Mouse (Mus musculus) limb, embryonic 11.5 days (tissue): Measurements from ENCODE around the gene Golm1. TPM values are rescaled to one million over a fixed set of nuclear protein-coding genes. Genes with fewer than 3 reads are reported as not detected.

Source experiments
- ATAC-seq: fragments of 200-750 bp; cut with Nextera tagmentation; 2 replicates; pipeline ENCODE4 v1.8.0; 2017; ENCODE audit warnings: low read depth; ENCODE audit not compliant: insufficient number of reproducible peaks, low FRiP score, low TSS enrichment
- DNase-seq: peaks from one replicate; pipeline ENCODE4 v3.0.0-alpha.2; 2015; ENCODE audit warnings: low spot score
- H3K27ac ChIP-seq: fragments of 300-500 bp; sonication (generic); replicated peaks from 2 replicates; pipeline ENCODE4 v1.5.1; 2014; ENCODE audit warnings: low read depth, mild to moderate bottlenecking, low read length
- H3K27me3 ChIP-seq: fragments of 300-500 bp; sonication (generic); 2 replicates; pipeline ENCODE4 v1.6.1; 2014; ENCODE audit warnings: mild to moderate bottlenecking, low read length, mixed read lengths; ENCODE audit not compliant: control insufficient read depth, insufficient read depth
- H3K36me3 ChIP-seq: fragments of 300-500 bp; sonication (generic); 2 replicates; pipeline ENCODE4 v1.6.1; 2014; ENCODE audit warnings: mild to moderate bottlenecking, low read length, moderate library complexity, mixed read lengths; ENCODE audit not compliant: control insufficient read depth, insufficient read depth
- H3K4me1 ChIP-seq: fragments of 300-500 bp; sonication (generic); 2 replicates; pipeline ENCODE4 v1.6.1; 2014; ENCODE audit warnings: low read length, mixed read lengths; ENCODE audit not compliant: control insufficient read depth, insufficient read depth
- H3K4me2 ChIP-seq: fragments of 300-500 bp; sonication (generic); 2 replicates; pipeline ENCODE4 v1.6.1; 2014; ENCODE audit warnings: low read depth, mild to moderate bottlenecking, moderate library complexity; ENCODE audit not compliant: severe bottlenecking
- H3K4me3 ChIP-seq: fragments of 300-500 bp; sonication (generic); 2 replicates; pipeline ENCODE4 v1.5.1; 2014; ENCODE audit warnings: low read depth, low read length
- H3K9ac ChIP-seq: fragments of 300-500 bp; sonication (generic); 2 replicates; pipeline ENCODE4 v1.6.1; 2014; ENCODE audit warnings: mild to moderate bottlenecking, low read length
- H3K9me3 ChIP-seq: fragments of 300-500 bp; sonication (generic); 2 replicates; pipeline ENCODE4 v1.6.1; 2016; ENCODE audit warnings: low read length; ENCODE audit not compliant: control insufficient read depth
- WGBS: fragments of 180-500 bp; shearing (Covaris S2); extraction: QIAGEN DNeasy Blood & Tissue Kit; methylation state at CpG from one replicate; pipeline ENCODE4 v1.1.7; 2014; 5-methylcytosine and 5-hydroxymethylcytosine counted together
- polyA plus RNA-seq: library from polyadenylated mRNA; unstranded; fragments of >200 nt; fragmentation: Nextera tagmentation; extraction: Ambion mirVana; gene quantifications from 2 replicates; pipeline ENCODE4 v1.2.1, GENCODE M21; 2014

The Golm1 gene
- polyA plus RNA-seq, 1 experiment from 2014 or later, result 67.2 TPM

DNA sequence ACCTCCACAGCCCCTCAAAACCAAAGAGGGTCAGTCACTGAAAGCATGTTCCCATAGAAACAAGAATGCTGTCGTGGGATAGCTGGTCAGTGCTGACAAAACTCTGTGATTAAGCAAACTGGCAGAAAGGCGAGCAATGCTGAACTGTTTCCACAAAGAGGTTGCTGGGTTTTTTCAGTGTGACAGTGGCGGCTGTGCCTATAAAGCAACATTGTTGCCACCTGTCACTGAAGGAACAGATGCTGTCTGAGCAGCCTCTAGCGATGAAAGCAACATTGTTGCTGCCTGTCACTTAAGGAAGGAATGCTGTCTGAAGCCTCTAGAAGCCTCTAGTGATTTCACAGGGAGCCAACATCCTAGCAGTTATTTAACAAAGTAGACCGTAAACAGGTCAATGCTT is 23.0 kb downstream of the Golm1 start:
- Histone ChIP-seq H3K36me3 (peaks cover 6% of the 10 kb centered on the region; the same call in 1 of the 2 replicates), H3K4me3 (no peak overlapping the region), H3K9ac (no peak overlapping the region), H3K9me3 (no peaks in the 10 kb centered on the region), H3K4me2 (no peak overlapping the region), H3K27me3 (no peaks in the 10 kb centered on the region), H3K27ac (no peak overlapping the region), H3K4me1 (0 out of 2 replicates have a peak, but pooled peaks cover 4% of the 10 kb centered on the region)
- no peak for DNase-seq
- no peak for ATAC-seq
- 75% methylated on average over 5 of the region's 5 CpGs for WGBS

DNA sequence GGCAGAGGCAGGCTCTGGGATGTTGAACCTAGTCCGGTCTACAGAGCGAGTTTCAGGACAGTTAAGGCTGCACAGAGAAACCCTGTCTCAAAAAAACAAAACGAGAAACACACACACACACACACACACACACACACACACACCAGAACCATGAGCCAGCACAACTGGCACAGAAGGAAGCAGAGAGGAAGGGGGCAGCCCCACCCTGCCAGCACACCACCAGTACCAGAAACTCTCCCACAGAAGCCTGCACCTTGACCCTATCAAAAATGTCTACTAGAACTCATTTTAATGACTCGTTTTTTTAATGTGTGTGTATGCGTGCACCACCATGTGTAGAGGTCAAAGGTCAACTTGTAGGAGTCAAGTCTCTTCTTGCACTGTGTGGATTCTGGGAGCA is 25.8 kb downstream of the Golm1 start:
- H3K4me1 ChIP-seq, result no peaks in the 10 kb centered on the region
- H3K36me3 ChIP-seq, result peaks cover 8% of the 10 kb centered on the region; the same call in 1 of the 2 replicates
- ATAC-seq, result no peak
- H3K9me3 ChIP-seq, result no peaks in the 10 kb centered on the region
- H3K4me3 ChIP-seq, result no peak overlapping the region
- WGBS, result 71% methylated on average over 5 of the region's 5 CpGs
- no peak overlapping the region for H3K27ac ChIP-seq
- DNase-seq, result no peak
- H3K9ac ChIP-seq, result no peak overlapping the region
- no peak overlapping the region for H3K4me2 ChIP-seq
- no peaks in the 10 kb centered on the region for H3K27me3 ChIP-seq

DNA sequence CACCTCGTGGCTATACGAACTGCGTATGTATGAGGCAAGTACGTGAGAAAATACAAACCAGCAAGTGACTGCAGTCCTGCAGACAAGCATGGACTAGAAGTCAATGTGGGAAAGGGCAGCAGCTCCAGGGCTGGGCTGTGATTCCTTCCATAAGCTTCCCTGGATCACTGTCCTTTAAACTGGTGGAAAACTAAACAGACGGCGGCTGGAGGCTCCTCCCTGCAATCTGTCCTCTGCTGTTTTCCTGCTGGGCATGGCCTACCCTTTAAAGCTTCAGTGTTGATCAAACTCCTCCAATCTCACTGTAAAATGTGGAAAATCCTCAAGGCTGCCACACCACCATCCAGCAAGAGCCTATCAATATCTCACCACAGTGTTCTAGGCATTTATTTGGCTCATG is 27.0 kb downstream of the Golm1 start:
- H3K27ac ChIP-seq, result no peak overlapping the region
- no peaks in the 10 kb centered on the region for H3K27me3 ChIP-seq
- no peaks in the 10 kb centered on the region for H3K4me1 ChIP-seq
- 88% methylated on average over 6 of the region's 6 CpGs for whole genome bisulfite sequencing
- no peak for ATAC-seq
- H3K9ac ChIP-seq, result no peak overlapping the region
- DNase-seq, result no peak
- H3K36me3 ChIP-seq, result peaks cover 8% of the 10 kb centered on the region; the same call in 1 of the 2 replicates
- H3K9me3 ChIP-seq, result no peaks in the 10 kb centered on the region
- H3K4me3 ChIP-seq, result no peak overlapping the region
- no peak overlapping the region for H3K4me2 ChIP-seq

DNA sequence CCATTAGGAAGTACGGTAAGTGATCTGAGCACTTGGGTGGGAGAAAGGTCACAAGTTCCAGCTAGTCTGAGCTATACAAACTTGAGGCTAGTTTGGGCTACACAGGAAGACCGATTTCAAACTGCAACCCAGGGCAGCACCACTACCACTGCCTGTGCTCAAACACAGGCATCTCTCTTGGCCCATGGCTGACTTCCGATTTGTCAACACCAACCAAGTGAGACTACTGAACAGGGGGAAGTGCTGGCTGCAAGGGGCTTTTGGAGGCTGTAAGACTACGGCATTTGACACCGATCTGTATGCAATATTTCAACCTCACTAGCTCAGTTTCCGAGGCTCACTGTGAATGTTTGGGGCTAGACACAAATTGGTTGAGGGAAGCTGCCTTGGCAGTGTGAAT is 28.1 kb downstream of the Golm1 start:
- DNase-seq, result no peak
- Histone ChIP-seq H3K4me3 (no peak overlapping the region), H3K27ac (no peak overlapping the region), H3K27me3 (no peaks in the 10 kb centered on the region), H3K9me3 (no peaks in the 10 kb centered on the region), H3K4me1 (no peaks in the 10 kb centered on the region), H3K36me3 (peaks cover 8% of the 10 kb centered on the region; the same call in 1 of the 2 replicates), H3K4me2 (no peak overlapping the region), H3K9ac (no peak overlapping the region)
- no peak for ATAC-seq
- 91% methylated on average over 6 of the region's 6 CpGs for WGBS

DNA sequence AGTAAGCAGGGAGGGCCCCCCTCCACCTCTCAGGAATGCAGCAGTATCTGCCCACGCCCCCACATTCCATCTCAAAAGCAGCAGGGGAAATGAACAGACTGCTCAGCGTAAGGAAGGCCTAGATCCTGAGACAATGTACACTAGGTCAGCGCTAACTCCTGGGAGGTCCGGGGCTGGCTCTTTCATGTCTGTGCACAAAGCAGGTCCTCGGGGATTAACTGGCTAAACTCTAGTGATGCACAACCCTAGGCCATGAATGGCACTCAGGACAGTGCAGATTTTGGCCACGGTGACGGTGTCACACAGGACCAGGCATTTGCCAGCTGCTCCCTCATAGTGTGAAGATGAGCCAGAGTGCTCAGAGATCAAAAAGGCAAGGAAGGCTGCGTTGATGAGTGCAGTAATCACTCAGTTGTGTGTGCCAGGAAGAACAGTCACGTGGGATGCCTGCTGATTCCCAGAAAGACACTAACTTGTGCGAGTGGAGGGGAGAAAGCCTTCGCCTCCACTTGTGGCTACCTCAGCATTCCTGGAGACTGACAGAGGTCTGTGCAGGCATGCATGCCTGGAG is 28.9 kb downstream of the Golm1 start:
- Histone ChIP-seq H3K9ac (no peak overlapping the region), H3K4me1 (no peaks in the 10 kb centered on the region), H3K36me3 (peaks cover 8% of the 10 kb centered on the region; the same call in 1 of the 2 replicates), H3K4me3 (no peak overlapping the region), H3K27me3 (no peaks in the 10 kb centered on the region), H3K9me3 (no peaks in the 10 kb centered on the region), H3K4me2 (no peak overlapping the region), H3K27ac (no peak overlapping the region)
- no peak for ATAC-seq
- WGBS, result 73% methylated on average over 11 of the region's 11 CpGs
- no peak for DNase-seq

DNA sequence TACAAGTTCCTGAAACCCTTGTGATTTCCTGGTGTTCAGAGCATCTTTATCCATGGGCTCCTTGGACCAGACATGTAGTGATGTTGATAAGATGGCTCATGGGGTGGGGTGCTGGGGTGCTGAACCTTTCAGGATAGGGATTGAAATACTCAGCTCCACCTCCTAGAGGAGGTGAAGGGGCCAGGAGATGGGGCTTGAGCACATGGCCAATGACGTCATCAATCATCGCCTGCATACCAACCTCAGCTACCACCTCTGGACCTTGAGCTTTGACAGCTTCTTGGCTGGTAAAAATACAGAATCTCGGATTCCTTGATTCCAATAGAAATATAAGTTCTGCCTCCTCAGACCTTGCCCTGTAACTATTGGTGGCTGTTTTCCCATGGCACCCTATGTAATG is 30.1 kb downstream of the Golm1 start:
- ATAC-seq (no peak), DNase-seq (no peak)
- no peak overlapping the region for H3K4me3 ChIP-seq
- no peak overlapping the region for H3K9ac ChIP-seq
- H3K4me1 ChIP-seq, result no peaks in the 10 kb centered on the region
- no peaks in the 10 kb centered on the region for H3K27me3 ChIP-seq
- 84% methylated on average over 3 of the region's 3 CpGs for WGBS
- no peaks in the 10 kb centered on the region for H3K9me3 ChIP-seq
- H3K36me3 ChIP-seq, result peaks cover 8% of the 10 kb centered on the region; the same call in 1 of the 2 replicates
- no peak overlapping the region for H3K27ac ChIP-seq
- no peak overlapping the region for H3K4me2 ChIP-seq

DNA sequence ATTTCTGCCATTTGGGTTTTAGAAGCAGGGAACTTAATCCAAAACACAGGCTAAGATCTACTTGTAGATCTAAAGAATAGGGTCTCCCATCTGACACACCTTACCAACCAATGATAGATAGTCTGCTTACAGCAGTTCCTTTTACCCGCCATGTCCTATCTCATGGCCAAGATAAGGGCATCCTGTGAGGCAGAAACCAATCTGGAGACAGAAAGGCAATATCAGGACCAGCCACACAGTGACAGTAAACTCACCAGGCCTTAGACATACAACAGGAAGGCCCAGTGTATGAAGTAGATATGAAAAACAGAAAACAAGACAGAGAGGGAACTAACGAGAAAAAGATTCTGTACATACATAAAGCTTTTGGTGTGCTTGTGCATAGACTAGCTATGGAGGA is 32.8 kb downstream of the Golm1 start:
- WGBS, result 86% methylated on average over 2 of the region's 2 CpGs
- no peak overlapping the region for H3K4me2 ChIP-seq
- no peaks in the 10 kb centered on the region for H3K27me3 ChIP-seq
- no peak overlapping the region for H3K4me3 ChIP-seq
- no peak for DNase-seq
- H3K9ac ChIP-seq, result no peak overlapping the region
- H3K4me1 ChIP-seq, result no peaks in the 10 kb centered on the region
- peaks cover 9% of the 10 kb centered on the region for H3K36me3 ChIP-seq
- H3K27ac ChIP-seq, result no peak overlapping the region
- no peaks in the 10 kb centered on the region for H3K9me3 ChIP-seq
- ATAC-seq, result no peak

DNA sequence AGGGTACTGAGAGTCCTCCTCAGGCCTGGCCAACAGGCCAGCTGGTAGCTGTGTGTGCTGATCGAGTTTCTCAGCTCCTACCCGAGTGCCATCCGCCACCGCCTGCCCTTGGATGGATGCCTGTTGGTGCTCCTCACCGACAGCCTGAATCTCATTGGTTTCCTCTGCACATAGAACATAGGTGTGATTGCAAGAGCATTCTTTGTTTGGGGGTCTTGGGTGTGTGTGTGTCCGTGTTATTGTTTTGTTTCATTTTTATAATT is 35.5 kb downstream of the Golm1 start:
- no peaks in the 10 kb centered on the region for H3K4me1 ChIP-seq
- H3K27ac ChIP-seq, result no peak overlapping the region
- no peaks in the 10 kb centered on the region for H3K9me3 ChIP-seq
- no peak for DNase-seq
- H3K36me3 ChIP-seq, result peaks cover 14% of the 10 kb centered on the region
- no peak overlapping the region for H3K9ac ChIP-seq
- no peak overlapping the region for H3K4me2 ChIP-seq
- H3K4me3 ChIP-seq, result no peak overlapping the region
- H3K27me3 ChIP-seq, result no peaks in the 10 kb centered on the region
- ATAC-seq, result no peak
- WGBS, result 91% methylated on average over 6 of the region's 6 CpGs
